Mouse (Mus musculus) midbrain, embryonic 14.5 days (tissue): Measurements from ENCODE around the gene Cpm. TPM values are rescaled to one million over a fixed set of nuclear protein-coding genes. Genes with fewer than 3 reads are reported as not detected.

Experiments used
- ATAC-seq: fragments of 200-750 bp; cut with Nextera tagmentation; 2 replicates; pipeline ENCODE4 v1.8.0; 2017; ENCODE audit warnings: moderate number of reproducible peaks, moderate library complexity; ENCODE audit not compliant: low FRiP score, low TSS enrichment
- DNase-seq: peaks from one replicate; pipeline ENCODE4 v3.0.0-alpha.2; 2015
- H3K27ac ChIP-seq: fragments of 300-500 bp; sonication (generic); replicated peaks from 2 replicates; pipeline ENCODE4 v1.5.1; 2014; ENCODE audit warnings: mild to moderate bottlenecking, low read depth, low read length, moderate library complexity
- H3K27me3 ChIP-seq: fragments of 300-500 bp; sonication (generic); 2 replicates; pipeline ENCODE4 v1.6.1; 2014; ENCODE audit warnings: low read length, control low read depth, mixed read lengths; ENCODE audit not compliant: control insufficient read depth, insufficient read depth
- H3K36me3 ChIP-seq: fragments of 300-500 bp; sonication (generic); 2 replicates; pipeline ENCODE4 v1.6.1; 2014; ENCODE audit warnings: low read length, control low read depth; ENCODE audit not compliant: control insufficient read depth, insufficient read depth
- H3K4me1 ChIP-seq: fragments of 300-500 bp; sonication (generic); 2 replicates; pipeline ENCODE4 v1.6.1; 2014; ENCODE audit warnings: mild to moderate bottlenecking, antibody characterized with exemption, low read length, control low read depth; ENCODE audit not compliant: control insufficient read depth, insufficient read depth
- H3K4me2 ChIP-seq: fragments of 300-500 bp; sonication (generic); 2 replicates; pipeline ENCODE4 v1.6.1; 2014; ENCODE audit warnings: mild to moderate bottlenecking, low read length, moderate library complexity
- H3K4me3 ChIP-seq: fragments of 300-500 bp; sonication (generic); replicated peaks from 2 replicates; pipeline ENCODE4 v1.5.1; 2014; ENCODE audit warnings: low read depth, low read length
- H3K9ac ChIP-seq: fragments of 300-500 bp; sonication (generic); replicated peaks from 2 replicates; pipeline ENCODE4 v1.6.1; 2014; ENCODE audit warnings: mild to moderate bottlenecking, low read length, moderate library complexity
- H3K9me3 ChIP-seq: fragments of 300-500 bp; sonication (generic); 2 replicates; pipeline ENCODE4 v1.6.1; 2016; ENCODE audit warnings: low read length, control low read depth, mixed read lengths; ENCODE audit not compliant: control insufficient read depth
- WGBS: fragments of 180-500 bp; shearing (Covaris S2); extraction: QIAGEN DNeasy Blood & Tissue Kit; methylation state at CpG from one replicate; pipeline ENCODE4 v1.1.7; 2014; 5-methylcytosine and 5-hydroxymethylcytosine counted together
- polyA plus RNA-seq: library from polyadenylated mRNA; unstranded; fragments of >200 nt; fragmentation: Nextera tagmentation; extraction: Ambion mirVana; gene quantifications from 2 replicates; pipeline ENCODE4 v1.2.1, GENCODE M21; 2014

The Cpm gene
- polyA plus RNA-seq, 1 experiment from 2014 or later = 5.4 TPM

- ATAC-seq (no peak), DNase-seq (no peak)
- no peak overlapping the region for H3K27ac ChIP-seq
- no peak overlapping the region for H3K4me3 ChIP-seq
- WGBS = 89% methylated on average over 12 of the region's 12 CpGs
- no peaks in the 10 kb centered on the region for H3K4me1 ChIP-seq
- H3K4me2 ChIP-seq = no peak overlapping the region
- no peaks in the 10 kb centered on the region for H3K36me3 ChIP-seq
- no peak overlapping the region for H3K9ac ChIP-seq
- H3K9me3 ChIP-seq = no peaks in the 10 kb centered on the region
- H3K27me3 ChIP-seq = 0 out of 2 replicates have a peak, but pooled peaks cover 4% of the 10 kb centered on the region
These were observed 20.8 kb downstream of the Cpm start for GRCm38 (mm10) chr10:117650042-117650655.

GRCm38 (mm10) chr10:117650725-117651124 lies 21.4 kb downstream of the Cpm start:
- no peaks in the 10 kb centered on the region for H3K9me3 ChIP-seq
- DNase-seq = no peak
- no peak overlapping the region for H3K9ac ChIP-seq
- H3K4me1 ChIP-seq = no peaks in the 10 kb centered on the region
- ATAC-seq = no peak
- no peak overlapping the region for H3K4me2 ChIP-seq
- H3K4me3 ChIP-seq = no peak overlapping the region
- H3K27ac ChIP-seq = no peak overlapping the region
- WGBS = 89% methylated on average over 7 of the region's 7 CpGs
- H3K27me3 ChIP-seq = 0 out of 2 replicates have a peak, but pooled peaks cover 4% of the 10 kb centered on the region
- no peaks in the 10 kb centered on the region for H3K36me3 ChIP-seq

GRCm38 (mm10) chr10:117651587-117652377 lies 22.5 kb downstream of the Cpm start:
- Histone ChIP-seq H3K4me3 (no peak overlapping the region), H3K27ac (no peak overlapping the region), H3K4me1 (no peaks in the 10 kb centered on the region), H3K4me2 (no peak overlapping the region), H3K9me3 (no peaks in the 10 kb centered on the region), H3K9ac (no peak overlapping the region), H3K36me3 (no peaks in the 10 kb centered on the region), H3K27me3 (0 out of 2 replicates have a peak, but pooled peaks cover 4% of the 10 kb centered on the region)
- ATAC-seq (no peak), DNase-seq (no peak)
- WGBS = 83% methylated on average over 10 of the region's 10 CpGs

GRCm38 (mm10) chr10:117652378-117652774 lies 23.1 kb downstream of the Cpm start:
- no peak for DNase-seq
- Histone ChIP-seq H3K27ac (no peak overlapping the region), H3K9me3 (no peaks in the 10 kb centered on the region), H3K4me3 (no peak overlapping the region), H3K9ac (no peak overlapping the region), H3K27me3 (0 out of 2 replicates have a peak, but pooled peaks cover 4% of the 10 kb centered on the region), H3K4me2 (no peak overlapping the region), H3K36me3 (no peaks in the 10 kb centered on the region), H3K4me1 (no peaks in the 10 kb centered on the region)
- ATAC-seq = no peak
- 91% methylated on average over 4 of the region's 4 CpGs for WGBS

- no peaks in the 10 kb centered on the region for H3K4me1 ChIP-seq
- no peak for DNase-seq
- H3K4me2 ChIP-seq = no peak overlapping the region
- 83% methylated on average over 8 of the region's 8 CpGs for WGBS
- ATAC-seq = no peak
- no peaks in the 10 kb centered on the region for H3K36me3 ChIP-seq
- no peak overlapping the region for H3K9ac ChIP-seq
- H3K4me3 ChIP-seq = no peak overlapping the region
- no peak overlapping the region for H3K27ac ChIP-seq
- H3K27me3 ChIP-seq = 0 out of 2 replicates have a peak, but pooled peaks cover 4% of the 10 kb centered on the region
- H3K9me3 ChIP-seq = no peaks in the 10 kb centered on the region
These were observed 23.9 kb downstream of the Cpm start for GRCm38 (mm10) chr10:117652930-117653778.

DNA sequence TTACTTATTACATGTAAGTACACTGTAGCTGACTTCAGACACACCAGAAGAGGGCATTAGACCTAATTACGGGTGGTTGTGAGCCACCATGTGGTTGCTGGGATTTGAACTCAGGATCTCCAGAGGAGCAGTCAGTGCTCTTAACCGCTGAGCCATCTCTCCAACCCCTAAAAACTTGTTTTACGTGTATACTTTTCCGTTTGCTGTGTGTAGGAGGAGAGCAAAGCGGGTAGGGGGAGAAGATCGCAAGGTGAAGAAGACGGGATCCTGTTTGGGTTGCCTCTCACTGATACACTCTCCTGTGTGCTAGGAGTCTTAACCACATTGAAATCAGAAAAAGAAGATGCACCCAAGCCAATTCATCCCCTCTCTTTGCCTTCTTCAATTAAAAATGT lies 24.5 kb downstream of the Cpm start:
- Histone ChIP-seq H3K9ac (no peak overlapping the region), H3K9me3 (no peaks in the 10 kb centered on the region), H3K27me3 (0 out of 2 replicates have a peak, but pooled peaks cover 4% of the 10 kb centered on the region), H3K27ac (no peak overlapping the region), H3K4me2 (no peak overlapping the region), H3K4me3 (no peak overlapping the region), H3K4me1 (no peaks in the 10 kb centered on the region), H3K36me3 (no peaks in the 10 kb centered on the region)
- 93% methylated on average over 7 of the region's 7 CpGs for WGBS
- ATAC-seq = no peak
- no peak for DNase-seq

- Histone ChIP-seq H3K4me2 (no peak overlapping the region), H3K36me3 (no peaks in the 10 kb centered on the region), H3K4me3 (no peak overlapping the region), H3K27ac (no peak overlapping the region), H3K4me1 (no peaks in the 10 kb centered on the region), H3K9ac (no peak overlapping the region), H3K27me3 (0 out of 2 replicates have a peak, but pooled peaks cover 4% of the 10 kb centered on the region), H3K9me3 (no peaks in the 10 kb centered on the region)
- DNase-seq (no peak), ATAC-seq (no peak)
- WGBS = 87% methylated on average over 3 of the region's 3 CpGs
These were observed 25.4 kb downstream of the Cpm start for GRCm38 (mm10) chr10:117654576-117655123.

GRCm38 (mm10) chr10:117655460-117655859 lies 26.2 kb downstream of the Cpm start:
- no peak overlapping the region for H3K4me2 ChIP-seq
- no peak overlapping the region for H3K4me3 ChIP-seq
- ATAC-seq = no peak
- no peak overlapping the region for H3K9ac ChIP-seq
- no peaks in the 10 kb centered on the region for H3K36me3 ChIP-seq
- 0 out of 2 replicates have a peak, but pooled peaks cover 4% of the 10 kb centered on the region for H3K27me3 ChIP-seq
- H3K9me3 ChIP-seq = no peaks in the 10 kb centered on the region
- no peaks in the 10 kb centered on the region for H3K4me1 ChIP-seq
- no peak overlapping the region for H3K27ac ChIP-seq
- DNase-seq = no peak
- 91% methylated on average over 9 of the region's 9 CpGs for WGBS
